Mouse (Mus musculus): ENCODE measurements around the gene Prcd. TPM values are rescaled to one million over a fixed set of nuclear protein-coding genes. Genes with fewer than 3 reads are reported as not detected.

Prcd gene
- polyA plus RNA-seq, 1 experiment from 2014 or later, result 0.74 TPM

- 63% methylated on average over 10 of the region's 10 CpGs for WGBS
- DNase-seq (ENCODE audit: low spot score) (no peak), ATAC-seq (replicated peaks; ENCODE audit: low FRiP score) (no peak)
- Histone ChIP-seq H3K9me3 (ENCODE audit: control insufficient read depth, low read length) (no peaks in the 10 kb centered on the region), H3K9ac (ENCODE audit: low read depth, low read length) (no peak overlapping the region), H3K27me3 (replicated peaks; ENCODE audit: control insufficient read depth, insufficient read depth, low read length) (peaks cover 5% of the 10 kb centered on the region), H3K4me1 (replicated peaks; ENCODE audit: control insufficient read depth, insufficient read depth, low read length) (peaks cover 42% of the 10 kb centered on the region), H3K27ac (ENCODE audit: low read depth, low read length) (no peak overlapping the region), H3K36me3 (ENCODE audit: control insufficient read depth, insufficient read depth, low read length) (peaks cover 6% of the 10 kb centered on the region), H3K4me3 (ENCODE audit: low read depth, low read length) (no peak overlapping the region), H3K4me2 (no peak overlapping the region)
Observed at GRCm38 (mm10) chr11:116668381-116668825, 15.1 kb downstream of the Prcd start.

GRCm38 (mm10) chr11:116668839-116669238, 15.5 kb downstream of the Prcd start:
- H3K4me1 ChIP-seq (replicated peaks; ENCODE audit: control insufficient read depth, insufficient read depth, low read length), result peaks cover 40% of the 10 kb centered on the region
- ATAC-seq (replicated peaks; ENCODE audit: low FRiP score), result no peak

GRCm38 (mm10) chr11:116669316-116669715, 16.0 kb downstream of the Prcd start:
- Histone ChIP-seq H3K27ac (ENCODE audit: low read depth, low read length) (no peak overlapping the region), H3K36me3 (ENCODE audit: control insufficient read depth, insufficient read depth, low read length) (peaks cover 14% of the 10 kb centered on the region), H3K4me1 (replicated peaks; ENCODE audit: control insufficient read depth, insufficient read depth, low read length) (peaks cover 36% of the 10 kb centered on the region), H3K9ac (ENCODE audit: low read depth, low read length) (peak overlapping the region; percentile 12; the same call in 1 of the 2 replicates), H3K4me3 (ENCODE audit: low read depth, low read length) (no peak overlapping the region), H3K4me2 (peak overlapping the region; percentile 28; the same call in 1 of the 2 replicates), H3K27me3 (replicated peaks; ENCODE audit: control insufficient read depth, insufficient read depth, low read length) (no peaks in the 10 kb centered on the region), H3K9me3 (ENCODE audit: control insufficient read depth, low read length) (no peaks in the 10 kb centered on the region)
- no peak for ATAC-seq (replicated peaks; ENCODE audit: low FRiP score)
- no peak for DNase-seq (ENCODE audit: low spot score)
- WGBS, result 47% methylated on average over 5 of the region's 5 CpGs

More at GRCm38 (mm10) chr11:116668839-116669238, 15.5 kb downstream of the Prcd start:
- Histone ChIP-seq H3K4me3 (ENCODE audit: low read depth, low read length) (no peak overlapping the region), H3K9me3 (ENCODE audit: control insufficient read depth, low read length) (no peaks in the 10 kb centered on the region), H3K4me2 (no peak overlapping the region), H3K36me3 (ENCODE audit: control insufficient read depth, insufficient read depth, low read length) (peaks cover 10% of the 10 kb centered on the region), H3K27ac (ENCODE audit: low read depth, low read length) (no peak overlapping the region), H3K9ac (ENCODE audit: low read depth, low read length) (no peak overlapping the region), H3K27me3 (replicated peaks; ENCODE audit: control insufficient read depth, insufficient read depth, low read length) (peaks cover 3% of the 10 kb centered on the region)
- WGBS, result 42% methylated on average over 7 of the region's 7 CpGs
- DNase-seq (ENCODE audit: low spot score), result no peak

- H3K4me2 ChIP-seq, result peak overlapping the region; percentile 28; the same call in 1 of the 2 replicates
Observed at GRCm38 (mm10) chr11:116669787-116670365, 16.5 kb downstream of the Prcd start.

GRCm38 (mm10) chr11:116670386-116670785, 17.1 kb downstream of the Prcd start:
- no peaks in the 10 kb centered on the region for H3K9me3 ChIP-seq (ENCODE audit: control insufficient read depth, low read length)
- no peak overlapping the region for H3K4me3 ChIP-seq (ENCODE audit: low read depth, low read length)
- no peak overlapping the region for H3K27ac ChIP-seq (ENCODE audit: low read depth, low read length)
- peaks cover 22% of the 10 kb centered on the region for H3K36me3 ChIP-seq (ENCODE audit: control insufficient read depth, insufficient read depth, low read length)
- H3K27me3 ChIP-seq (replicated peaks; ENCODE audit: control insufficient read depth, insufficient read depth, low read length), result no peaks in the 10 kb centered on the region
- DNase-seq (ENCODE audit: low spot score), result no peak
- peak overlapping the region; percentile 94 for H3K9ac ChIP-seq (ENCODE audit: low read depth, low read length)
- 76% methylated on average over 7 of the region's 7 CpGs for WGBS
- peak overlapping the region; percentile 68 for H3K4me2 ChIP-seq
- H3K4me1 ChIP-seq (replicated peaks; ENCODE audit: control insufficient read depth, insufficient read depth, low read length), result peaks cover 36% of the 10 kb centered on the region
- no peak for ATAC-seq (replicated peaks; ENCODE audit: low FRiP score)

More at GRCm38 (mm10) chr11:116669787-116670365, 16.5 kb downstream of the Prcd start:
- Histone ChIP-seq H3K4me1 (replicated peaks; ENCODE audit: control insufficient read depth, insufficient read depth, low read length) (peaks cover 36% of the 10 kb centered on the region), H3K9me3 (ENCODE audit: control insufficient read depth, low read length) (no peaks in the 10 kb centered on the region), H3K27ac (ENCODE audit: low read depth, low read length) (no peak overlapping the region), H3K9ac (ENCODE audit: low read depth, low read length) (no peak overlapping the region), H3K4me3 (ENCODE audit: low read depth, low read length) (no peak overlapping the region), H3K27me3 (replicated peaks; ENCODE audit: control insufficient read depth, insufficient read depth, low read length) (no peaks in the 10 kb centered on the region), H3K36me3 (ENCODE audit: control insufficient read depth, insufficient read depth, low read length) (peaks cover 20% of the 10 kb centered on the region)
- WGBS, result 28% methylated on average over 13 of the region's 13 CpGs
- ATAC-seq (replicated peaks; ENCODE audit: low FRiP score) (peak; percentile 59), DNase-seq (ENCODE audit: low spot score) (no peak)

- Histone ChIP-seq H3K4me1 (replicated peaks; ENCODE audit: control insufficient read depth, insufficient read depth, low read length) (peaks cover 33% of the 10 kb centered on the region), H3K27ac (ENCODE audit: low read depth, low read length) (peak overlapping the region; percentile 77)
- WGBS, result under 1% methylated on average over 45 of the region's 45 CpGs
Observed at GRCm38 (mm10) chr11:116671112-116671844, 17.9 kb downstream of the Prcd start.

DNA sequence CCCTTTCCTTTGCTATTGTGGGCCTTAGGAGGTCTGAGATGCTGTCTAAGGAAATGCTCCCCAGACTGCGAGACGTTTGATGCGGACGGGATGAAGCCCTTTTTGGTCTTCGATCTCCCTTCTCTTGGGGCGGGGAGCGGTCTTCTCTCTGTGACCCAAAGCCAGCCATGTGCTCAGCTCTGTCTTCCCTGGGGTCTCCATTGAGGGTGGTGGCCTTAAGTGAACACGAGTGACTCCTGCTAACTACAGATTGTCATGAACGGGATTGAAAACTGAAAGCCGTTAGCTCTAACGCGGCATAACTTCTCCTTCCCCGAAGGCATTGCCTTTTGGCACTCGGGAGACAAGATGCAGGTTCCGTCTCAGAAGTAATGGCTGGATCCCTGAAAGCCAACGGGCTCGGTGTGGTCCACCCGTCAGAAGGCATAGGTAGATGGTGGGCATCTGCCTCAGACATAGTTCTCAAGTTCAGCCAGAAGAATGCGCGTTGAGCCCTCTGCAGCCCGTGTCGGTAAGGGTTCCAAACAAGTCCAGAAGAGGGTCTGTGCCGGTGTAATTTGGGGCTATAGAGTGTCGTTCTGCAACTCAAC, 18.6 kb downstream of the Prcd start:
- 0 out of 2 replicates have a peak, but pooled peaks have one; percentile 0 for ATAC-seq (replicated peaks; ENCODE audit: low FRiP score)

More at GRCm38 (mm10) chr11:116671112-116671844, 17.9 kb downstream of the Prcd start:
- ATAC-seq (replicated peaks; ENCODE audit: low FRiP score) (peak; percentile 87), DNase-seq (ENCODE audit: low spot score) (peak; percentile 93)
- peak overlapping the region; percentile 82 for H3K4me2 ChIP-seq
- no peaks in the 10 kb centered on the region for H3K27me3 ChIP-seq (replicated peaks; ENCODE audit: control insufficient read depth, insufficient read depth, low read length)
- peak overlapping the region; percentile 81 for H3K4me3 ChIP-seq (ENCODE audit: low read depth, low read length)
- H3K9ac ChIP-seq (ENCODE audit: low read depth, low read length), result peak overlapping the region; percentile 94
- H3K9me3 ChIP-seq (ENCODE audit: control insufficient read depth, low read length), result no peaks in the 10 kb centered on the region
- peaks cover 31% of the 10 kb centered on the region for H3K36me3 ChIP-seq (ENCODE audit: control insufficient read depth, insufficient read depth, low read length)

DNA sequence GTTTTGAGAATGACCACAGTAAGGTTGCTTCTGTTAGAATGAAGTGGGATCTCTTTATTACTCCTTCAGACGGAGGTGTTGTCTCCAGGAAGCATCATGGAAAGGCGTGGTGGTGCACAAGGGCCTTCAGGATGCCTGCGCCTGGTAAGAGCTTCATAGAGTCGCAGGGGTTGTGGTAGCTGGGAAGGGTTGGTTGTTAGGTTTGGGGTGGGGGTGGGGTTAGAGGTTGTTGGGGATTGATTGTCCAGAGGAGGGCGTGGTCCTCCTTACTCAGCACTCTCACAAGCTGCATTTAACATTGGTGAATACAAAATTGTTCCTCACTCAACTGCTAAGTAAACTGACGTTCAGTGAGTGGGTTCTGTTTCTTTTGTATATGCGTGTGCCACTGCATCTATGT, 19.3 kb downstream of the Prcd start:
- Histone ChIP-seq H3K27me3 (replicated peaks; ENCODE audit: control insufficient read depth, insufficient read depth, low read length) (no peaks in the 10 kb centered on the region), H3K9ac (ENCODE audit: low read depth, low read length) (peak overlapping the region; percentile 94), H3K4me2 (peak overlapping the region; percentile 82), H3K36me3 (ENCODE audit: control insufficient read depth, insufficient read depth, low read length) (peaks cover 39% of the 10 kb centered on the region), H3K4me1 (replicated peaks; ENCODE audit: control insufficient read depth, insufficient read depth, low read length) (peaks cover 33% of the 10 kb centered on the region), H3K9me3 (ENCODE audit: control insufficient read depth, low read length) (no peaks in the 10 kb centered on the region), H3K4me3 (ENCODE audit: low read depth, low read length) (peak overlapping the region; percentile 81), H3K27ac (ENCODE audit: low read depth, low read length) (peak overlapping the region; percentile 77)
- ATAC-seq (replicated peaks; ENCODE audit: low FRiP score), result no peak
- WGBS, result 14% methylated on average over 7 of the region's 7 CpGs
- DNase-seq (ENCODE audit: low spot score), result no peak

More for the DNA sequence above, 18.6 kb downstream of the Prcd start:
- peak overlapping the region; percentile 77 for H3K27ac ChIP-seq (ENCODE audit: low read depth, low read length)
- peak overlapping the region; percentile 82 for H3K4me2 ChIP-seq
- H3K4me3 ChIP-seq (ENCODE audit: low read depth, low read length), result peak overlapping the region; percentile 81
- H3K4me1 ChIP-seq (replicated peaks; ENCODE audit: control insufficient read depth, insufficient read depth, low read length), result peaks cover 33% of the 10 kb centered on the region
- peak overlapping the region; percentile 94 for H3K9ac ChIP-seq (ENCODE audit: low read depth, low read length)
- no peaks in the 10 kb centered on the region for H3K9me3 ChIP-seq (ENCODE audit: control insufficient read depth, low read length)
- DNase-seq (ENCODE audit: low spot score), result no peak
- H3K36me3 ChIP-seq (ENCODE audit: control insufficient read depth, insufficient read depth, low read length), result peaks cover 37% of the 10 kb centered on the region
- WGBS, result under 1% methylated on average over 24 of the region's 24 CpGs
- no peaks in the 10 kb centered on the region for H3K27me3 ChIP-seq (replicated peaks; ENCODE audit: control insufficient read depth, insufficient read depth, low read length)

All from liver, embryonic 11.5 days (tissue).